Mouse (Mus musculus) spleen, postnatal 0 days (tissue): ENCODE data around the gene Selenot. TPM values are rescaled to one million over a fixed set of nuclear protein-coding genes. Genes with fewer than 3 reads are reported as not detected.

Source experiments
- polyA plus RNA-seq: library from polyadenylated mRNA; unstranded; fragments of >200 nt; fragmentation: Nextera tagmentation; extraction: Ambion mirVana; gene quantifications from 2 replicates; pipeline ENCODE4 v1.2.1, GENCODE M21; 2015

The Selenot gene
- polyA plus RNA-seq: 18.4 and 19.3 TPM in 2 replicates

GRCm38 (mm10) chr3:58576137-58577066 lies at the start of gene Selenot:
Selenot (plus strand) TSS chr3:58576636.

GRCm38 (mm10) chr3:58636406-58637295 lies 60.2 kb downstream of the Selenot start, which contains the start of gene Erich6:
Erich6 (minus strand) TSS chr3:58637207.

Other genes starting within 250 kb of the Selenot start
- 8.2 and 8.4 TPM in 2 replicates for gene Tsc22d2, start 161.9 kb upstream of the Selenot start, polyA plus RNA-seq
- 34.4 and 34.9 TPM in 2 replicates for gene Eif2a, start 50.8 kb upstream of the Selenot start, polyA plus RNA-seq
- 72.0 and 83.0 TPM in 2 replicates for gene Serp1, start 50.7 kb upstream of the Selenot start, polyA plus RNA-seq
- gene Erich6, start 60.6 kb downstream of the Selenot start, polyA plus RNA-seq: not detected in 2 replicates
- 1.9 and 2.5 TPM in 2 replicates for gene Siah2, start 115.8 kb downstream of the Selenot start, polyA plus RNA-seq
- not detected in 2 replicates for gene Mindy4b-ps, start 245.7 kb downstream of the Selenot start, polyA plus RNA-seq